Mouse (Mus musculus): ENCODE measurements around the gene Lef1.

Gene Lef1

GRCm38 (mm10) chr3:131255399-131255981 lies 145.2 kb downstream of the Lef1 start:
- DNase-seq, result no peak

GRCm38 (mm10) chr3:131258921-131259320 lies 148.7 kb downstream of the Lef1 start:
- DNase-seq, result no peak

- DNase-seq, result no peak
Observed at GRCm38 (mm10) chr3:131259392-131259965, 149.2 kb downstream of the Lef1 start.

GRCm38 (mm10) chr3:131260418-131260817 lies 150.1 kb downstream of the Lef1 start:
- DNase-seq, result no peak

GRCm38 (mm10) chr3:131263766-131264486 lies 153.7 kb downstream of the Lef1 start:
- DNase-seq, result no peak

- no peak for DNase-seq
Observed at GRCm38 (mm10) chr3:131265516-131265915, 155.2 kb downstream of the Lef1 start.

- DNase-seq, result no peak
Observed at GRCm38 (mm10) chr3:131266366-131267050, 156.2 kb downstream of the Lef1 start.

GRCm38 (mm10) chr3:131270381-131270780 lies 160.1 kb downstream of the Lef1 start:
- peak; percentile 71 for DNase-seq

GRCm38 (mm10) chr3:131271157-131271556 lies 160.9 kb downstream of the Lef1 start:
- DNase-seq, result peak; percentile 73

GRCm38 (mm10) chr3:131271559-131272373 lies 161.5 kb downstream of the Lef1 start, which contains the start of gene Hadh:
Gene Hadh, minus strand, starts transcription at chr3:131272101.
- peak; percentile 92 for DNase-seq

- no peak for DNase-seq
Observed at GRCm38 (mm10) chr3:131272374-131273100, 162.3 kb downstream of the Lef1 start.
